ENCODE assay signal across 9 mouse cellular contexts in genomic region chr13:28651810-28652209, GRCm38 (mm10).
DNase-seq lines count a peak whose midpoint lies in the region; ATAC-seq lines count a peak whose summit lies in the region.
"Had no signal": no experiment of that assay in that cellular context is flagged by ENCODE, and none has a peak within 500 bp of the region (broad histone marks: within the 10 kb centered on the region; RNA-seq: fewer than 3 reads in every experiment).

No protein-coding gene starts in this region.

- no peak overlapping the region for H3K27ac ChIP-seq in kidney, embryonic 15.5 days
- H3K27ac ChIP-seq: liver, embryonic 15.5 days had no signal

- H3K9ac ChIP-seq in kidney, embryonic 15.5 days: no peak overlapping the region
- H3K9ac ChIP-seq: liver, embryonic 15.5 days had no signal

- H3K4me1 ChIP-seq in kidney, embryonic 15.5 days: peaks cover 15% of the 10 kb centered on the region; the same call in 1 of the 2 replicates
- H3K4me1 ChIP-seq: liver, embryonic 15.5 days had no signal

- peak; percentile 52 to 72 for DNase-seq in kidney, postnatal 25 days
- peak; percentile 37 for DNase-seq in brain, embryonic 18.5 days (ENCODE audit: low read depth, low spot score)
- DNase-seq in gastrocnemius, adult 8-10 months (ENCODE audit: low spot score in 2 of 2): peak; percentile 14 to 15
- DNase-seq in layer of hippocampus, postnatal 10 days (ENCODE audit: low spot score in 2 of 2): peak; percentile 47 to 60
- no peak for DNase-seq in spleen, adult 18-20 months
- no peak for DNase-seq in MN1 (ENCODE audit: low spot score)

- 85% methylated on average over 2 of the region's 2 CpGs for WGBS in kidney, embryonic 15.5 days

- no peak overlapping the region for H3K4me3 ChIP-seq in kidney, embryonic 15.5 days (replicated peaks)
- H3K4me3 ChIP-seq: liver, embryonic 15.5 days had no signal

- H3K4me2 ChIP-seq in kidney, embryonic 15.5 days: no peak overlapping the region
- H3K4me2 ChIP-seq: liver, embryonic 15.5 days had no signal

- H3K27me3 ChIP-seq in kidney, embryonic 15.5 days: no peaks in the 10 kb centered on the region
- H3K27me3 ChIP-seq: liver, embryonic 15.5 days had no signal

- no peak for ATAC-seq in kidney, embryonic 15.5 days (replicated peaks; ENCODE audit: low FRiP score)
- no peak for ATAC-seq in activated CD4-positive, CD25-positive, alpha-beta regulatory T cell, adult 4 months

- H3K36me3 ChIP-seq in kidney, embryonic 15.5 days: no peaks in the 10 kb centered on the region
- H3K36me3 ChIP-seq: liver, embryonic 15.5 days had no signal

- H3K9me3 ChIP-seq in kidney, embryonic 15.5 days (replicated peaks): no peaks in the 10 kb centered on the region
- H3K9me3 ChIP-seq: liver, embryonic 15.5 days had no signal

Comparison
In these comparisons a context has a peak if more than half of its experiments do, and no peak if none do; other contexts are left out.
1. DNase-seq: peak in kidney, postnatal 25 days (2 of 2), brain, embryonic 18.5 days (single experiment), gastrocnemius, adult 8-10 months (2 of 2) and layer of hippocampus, postnatal 10 days (2 of 2); none in spleen, adult 18-20 months (0 of 2) and MN1 (single experiment).